8 mouse cellular contexts compared by ENCODE assay signal in genomic region chr10:30842643-30843437, GRCm38 (mm10). TPM values are rescaled to one million over a fixed set of nuclear protein-coding genes. Genes with fewer than 3 reads are reported as not detected.
DNase-seq lines count a peak whose midpoint lies in the region; ATAC-seq lines count a peak whose summit lies in the region.

Gene Hey2 (minus strand): TSS chr10:30842801.

- no peaks in the 10 kb centered on the region for H3K9me3 ChIP-seq in hindbrain, embryonic 15.5 days

- under 1% methylated on average over 68 of the region's 70 CpGs for WGBS in hindbrain, embryonic 15.5 days

- peaks cover 24% of the 10 kb centered on the region for H3K4me1 ChIP-seq in hindbrain, embryonic 15.5 days (replicated peaks)

- DNase-seq in ZHBTc4 (ENCODE audit: low read depth, low spot score), result peak; percentile 99
- DNase-seq in gastrocnemius, adult 18-20 months (ENCODE audit: low spot score), result peak; percentile 97
- peak; percentile 94 for DNase-seq in left cerebral cortex, adult 11 months (ENCODE audit: low spot score)
- DNase-seq in lung, postnatal 36 days, result peak; percentile 98
- peak; percentile 99 for DNase-seq in retina, embryonic 14.5 days (ENCODE audit: low spot score)
- DNase-seq in thymus, postnatal 36 days, result peak; percentile 93 to 94

- H3K27ac ChIP-seq in hindbrain, embryonic 15.5 days (replicated peaks), result peak within 1 kb of the TSS; percentile 52

- H3K4me3 ChIP-seq in hindbrain, embryonic 15.5 days, result peak within 1 kb of the TSS; percentile 70

- ATAC-seq in common myeloid progenitor, adult 5-6 weeks (replicated peaks; ENCODE audit: low read depth, poor library complexity, severe bottlenecking), result peak; percentile 88
- ATAC-seq in hindbrain, embryonic 15.5 days (ENCODE audit: low FRiP score, low read depth), result peak; percentile 100

- peak within 1 kb of the TSS; percentile 78 for H3K4me2 ChIP-seq in hindbrain, embryonic 15.5 days

- H3K27me3 ChIP-seq in hindbrain, embryonic 15.5 days, result peaks cover 40% of the 10 kb centered on the region

- H3K36me3 ChIP-seq in hindbrain, embryonic 15.5 days, result no peaks in the 10 kb centered on the region

- H3K9ac ChIP-seq in hindbrain, embryonic 15.5 days, result peak within 1 kb of the TSS; percentile 48

RNA-seq across cellular contexts. Expression of gene Hey2, which starts in this region (rescaled TPM):
- total RNA-seq in common myeloid progenitor, adult 5-6 weeks (2017), result not detected in 2 replicates
- total RNA-seq in gastrocnemius, adult 18-20 months (2021), result under 1 TPM; 0.50 to 0.74 TPM
- polyA plus RNA-seq in hindbrain, embryonic 15.5 days (2015; fragmentation: Nextera tagmentation; extraction: Ambion mirVana), result 5.6 and 6.6 TPM in 2 replicates

Comparison
In these comparisons a context has a peak if more than half of its experiments do, and no peak if none do; other contexts are left out.
1. Peak in every context shown above with its lines: DNase-seq, ATAC-seq, H3K4me3 ChIP-seq and H3K27ac ChIP-seq.
2. Peak in ATAC-seq in common myeloid progenitor, adult 5-6 weeks; RNA of the gene not detected or under 1 TPM.
3. Peak in DNase-seq in gastrocnemius, adult 18-20 months; RNA of the gene not detected or under 1 TPM.